Mouse (Mus musculus) midbrain, embryonic 10.5 days (tissue): ENCODE data around the gene Wnt7b. TPM values are rescaled to one million over a fixed set of nuclear protein-coding genes. Genes with fewer than 3 reads are reported as not detected.

Source experiments
- polyA plus RNA-seq: library from polyadenylated mRNA; unstranded; fragments of >200 nt; fragmentation: Nextera tagmentation; extraction: Ambion mirVana; gene quantifications from 2 replicates; pipeline ENCODE4 v1.2.1, GENCODE M21; 2016

Wnt7b gene
- polyA plus RNA-seq, 1 experiment from 2014 or later: 54.8 TPM

Other genes starting within 250 kb of the Wnt7b start
- gene Atxn10, start 246.2 kb downstream of the Wnt7b start, polyA plus RNA-seq: 341 and 369 TPM in 2 replicates
- not detected in 2 replicates for gene 7530416G11Rik, start 79.2 kb downstream of the Wnt7b start, polyA plus RNA-seq
- gene Ppara, start 152.5 kb upstream of the Wnt7b start, polyA plus RNA-seq: 0.51 and 0.78 TPM in 2 replicates
- gene Cdpf1, start 229.2 kb upstream of the Wnt7b start, polyA plus RNA-seq: 28.0 and 32.5 TPM in 2 replicates
- gene Pkdrej, start 239.3 kb upstream of the Wnt7b start, polyA plus RNA-seq: 0.06 TPM in 1 of 2 replicates, not detected in the other
- 2.2 and 2.3 TPM in 2 replicates for gene Ttc38, start 249.8 kb upstream of the Wnt7b start, polyA plus RNA-seq